Mouse (Mus musculus) c-Kit-positive CD71-positive TER-119-negative erythroid progenitor cells, embryonic 14.5 days (primary cell): ENCODE measurements around the gene Rnf169.

Source experiments
- DNase-seq: peaks from one replicate; pipeline ENCODE4 v3.0.0-alpha.2; 2013; ENCODE audit warnings: low read depth

Rnf169 gene

DNA sequence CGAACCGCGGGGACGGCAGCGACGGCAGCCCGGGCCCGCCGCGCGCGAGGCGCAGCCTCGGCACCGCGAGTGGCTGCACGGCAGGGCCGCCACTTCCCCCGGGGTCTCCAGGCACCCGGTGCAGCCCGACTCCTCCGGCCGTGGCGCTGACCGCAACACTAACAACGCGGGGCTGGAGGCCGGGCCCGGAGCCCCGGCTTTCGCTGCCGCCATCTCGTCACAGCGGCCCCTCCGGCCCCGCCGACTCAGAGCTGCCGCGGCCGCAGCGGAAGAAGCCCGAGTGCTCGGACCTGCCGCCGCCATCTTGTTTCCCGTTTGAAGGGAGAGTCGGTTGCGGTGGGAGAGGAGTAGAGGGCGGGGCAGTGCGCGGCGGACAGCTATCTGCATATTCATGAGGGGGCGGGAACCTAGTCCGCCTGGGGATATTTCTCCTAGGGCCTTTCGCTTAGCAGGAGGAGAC lies at the start of gene Rnf169:
Gene Rnf169 (minus strand): TSS at position 317 of the 460 bp plus-strand sequence.
- peak; percentile 83 for DNase-seq

DNA sequence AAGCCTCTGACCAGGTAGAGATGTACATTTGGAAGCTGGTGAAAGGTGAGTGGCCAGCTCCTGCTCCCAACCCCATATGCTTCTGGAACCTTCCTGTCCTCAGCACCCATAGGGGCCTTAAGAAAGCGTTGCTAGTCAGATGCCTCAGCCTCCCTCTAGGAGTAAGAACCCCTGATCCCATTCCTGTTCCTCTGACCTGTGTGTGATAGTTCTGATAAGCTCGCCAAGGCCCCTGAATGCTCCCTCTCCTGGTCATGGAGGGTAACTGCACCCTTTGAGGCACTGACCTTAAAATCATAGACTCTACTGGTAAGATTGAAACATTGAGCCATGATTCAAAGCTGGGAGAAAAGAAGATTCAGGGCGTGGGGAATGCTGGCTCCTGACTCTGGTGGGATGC lies 49.1 kb upstream of the Rnf169 start:
- DNase-seq, result peak; percentile 33

DNA sequence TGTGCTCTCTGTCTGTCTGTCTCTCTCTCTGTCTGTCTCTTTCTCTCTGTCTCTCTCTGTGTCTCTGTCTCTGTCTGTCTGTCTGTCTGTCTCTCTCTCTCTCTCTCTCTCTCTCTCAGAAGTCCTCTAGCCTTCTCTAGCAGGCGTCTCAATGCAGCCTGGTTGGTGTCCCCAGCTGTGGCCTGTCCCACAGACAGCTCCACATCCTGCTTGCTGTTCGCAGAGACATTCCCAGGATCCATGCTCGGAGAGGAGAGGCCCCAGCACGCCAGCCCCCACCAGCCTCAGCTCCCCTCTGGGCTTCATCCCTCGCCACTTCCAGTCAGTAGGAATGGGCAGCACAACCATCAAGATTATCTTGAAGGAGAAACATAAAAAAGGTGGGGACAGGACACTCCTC lies 47.1 kb upstream of the Rnf169 start:
- DNase-seq, result no peak

DNA sequence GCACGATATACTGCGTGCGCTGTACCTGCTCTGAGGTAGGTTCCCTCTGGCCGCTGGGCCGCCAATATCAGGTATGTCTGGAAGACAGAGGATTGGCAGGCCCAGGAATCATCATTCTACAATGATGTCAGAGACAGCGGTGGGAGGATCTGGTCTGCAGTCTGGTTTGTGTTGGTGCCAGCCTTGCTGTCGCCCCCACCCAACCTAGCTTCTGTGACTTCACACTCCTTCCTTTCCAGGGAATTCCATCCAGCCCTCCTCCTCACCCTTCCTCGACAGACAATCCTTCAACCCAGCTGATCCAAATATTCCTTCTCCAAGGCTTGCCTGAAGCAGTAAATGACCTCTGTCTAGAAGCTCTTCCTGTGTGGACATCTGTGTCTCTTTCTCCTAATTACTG lies 36.8 kb upstream of the Rnf169 start:
- no peak for DNase-seq

DNA sequence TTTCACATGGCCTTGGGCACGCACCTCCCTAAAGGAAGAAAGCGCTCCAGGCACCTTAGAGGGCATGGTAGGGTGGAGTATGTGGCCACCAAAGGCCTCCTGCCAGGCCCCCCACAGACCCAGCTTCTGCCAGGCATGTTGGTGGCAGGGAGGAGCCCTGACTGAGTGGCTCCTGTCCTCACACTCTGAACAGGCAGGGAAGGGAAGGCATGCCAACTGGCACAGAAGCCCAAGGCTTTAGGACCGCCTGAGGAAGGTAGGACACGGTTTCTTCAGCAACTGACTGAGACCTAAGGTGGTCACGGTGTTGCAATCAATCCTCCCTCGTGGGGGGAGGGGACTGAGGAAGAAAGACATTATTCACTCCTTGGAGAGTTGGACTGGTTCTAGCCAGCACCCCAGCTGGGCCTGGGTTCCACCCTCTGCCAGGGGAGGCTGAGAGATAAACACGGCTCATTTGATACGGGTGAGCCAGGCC lies 33.9 kb upstream of the Rnf169 start:
- DNase-seq, result no peak

DNA sequence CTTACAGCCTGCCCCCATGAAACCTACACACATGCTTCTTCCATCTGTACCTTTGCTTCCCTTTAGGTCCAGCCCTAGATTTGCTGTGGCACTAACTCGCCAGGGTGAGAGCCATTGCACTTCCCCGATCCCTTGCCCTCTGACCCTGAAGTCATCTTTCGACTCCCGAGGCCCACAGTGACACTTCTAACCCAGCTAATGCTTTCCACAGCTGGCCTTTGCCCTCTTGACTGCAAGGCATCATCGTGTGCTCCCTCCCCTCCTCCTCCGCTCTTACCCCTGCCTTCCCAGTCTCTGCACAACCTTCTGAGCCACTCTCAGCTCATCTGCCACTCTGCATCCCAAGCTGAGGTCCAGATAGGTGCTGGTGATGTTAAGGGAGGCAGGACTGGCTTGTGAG lies 32.3 kb upstream of the Rnf169 start:
- no peak for DNase-seq

DNA sequence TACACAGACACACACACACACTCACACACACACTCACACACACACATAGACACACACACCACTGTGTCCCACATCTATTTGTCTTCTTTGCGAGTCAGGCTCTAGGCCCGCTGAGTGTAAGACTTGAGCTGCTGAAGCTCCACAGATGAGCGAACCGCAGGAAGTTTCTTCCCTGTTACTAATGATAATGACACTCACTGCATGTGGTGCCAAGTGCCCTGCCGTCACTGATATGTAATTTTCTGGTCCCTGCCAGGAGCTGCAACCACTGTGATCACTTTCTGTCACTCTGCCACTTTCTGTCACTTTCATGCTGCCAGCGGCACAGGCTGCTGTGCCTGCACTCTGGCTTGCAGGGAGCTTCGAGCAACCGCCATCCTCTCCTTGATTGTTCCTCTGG lies 31.8 kb upstream of the Rnf169 start:
- DNase-seq, result no peak

DNA sequence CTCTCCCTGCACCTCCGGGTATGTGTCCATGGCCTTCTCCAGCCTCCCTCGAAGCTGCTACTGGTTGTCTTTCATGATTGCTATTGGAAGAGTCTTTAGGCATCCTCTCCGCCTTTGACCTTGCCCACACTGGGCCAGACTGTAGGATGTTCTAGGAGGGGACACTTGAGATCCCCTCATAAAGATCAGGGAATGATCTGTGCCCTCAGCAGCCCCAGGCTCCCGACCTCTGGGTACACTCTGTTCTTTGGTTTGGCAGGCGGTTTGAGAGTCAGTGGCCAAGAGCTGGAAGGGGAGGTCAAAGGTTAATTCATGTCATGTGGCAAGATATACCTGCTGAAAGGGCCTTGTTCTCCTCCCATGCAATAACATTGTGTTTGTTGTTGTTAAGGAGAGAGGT lies 30.5 kb upstream of the Rnf169 start:
- DNase-seq, result no peak

DNA sequence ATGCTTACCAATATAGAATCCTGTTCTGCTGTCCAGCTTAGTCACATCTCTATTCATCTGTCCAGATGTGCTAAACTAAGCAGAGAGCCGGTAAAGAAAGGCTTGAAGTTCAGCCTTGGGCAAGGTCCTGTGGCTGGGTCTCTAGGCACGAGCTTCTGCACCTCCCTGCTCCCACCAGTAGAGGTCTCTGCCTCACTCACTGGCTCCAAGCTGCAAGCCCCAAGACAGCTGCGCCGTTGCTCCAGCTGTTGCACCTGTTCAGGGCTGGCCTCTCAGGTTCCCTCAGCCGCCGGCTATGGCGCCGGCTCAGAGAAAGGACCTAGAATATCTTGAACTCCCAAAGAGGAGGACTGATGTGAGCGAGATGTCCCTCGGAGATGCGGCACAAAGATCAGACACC lies 29.4 kb upstream of the Rnf169 start:
- peak; percentile 39 for DNase-seq

DNA sequence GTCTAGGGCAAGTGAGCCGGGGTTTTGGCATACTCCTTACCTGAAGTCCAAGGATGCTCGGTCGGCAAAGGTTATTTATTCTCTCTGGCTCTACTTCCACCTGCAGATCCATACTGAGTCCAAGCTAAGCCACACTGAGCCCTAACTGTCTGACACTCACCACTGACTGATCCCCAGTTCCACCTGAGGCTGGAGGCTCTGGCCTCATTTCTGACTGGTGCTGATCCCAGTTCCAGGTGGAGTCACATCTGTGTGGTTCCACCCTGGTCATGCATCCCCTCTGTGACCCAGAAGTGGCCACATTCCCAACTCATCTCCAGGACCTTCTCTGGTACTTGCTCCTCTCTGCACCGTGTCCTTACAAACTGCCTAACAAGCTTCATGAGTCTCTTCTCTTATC lies 28.5 kb upstream of the Rnf169 start:
- no peak for DNase-seq

DNA sequence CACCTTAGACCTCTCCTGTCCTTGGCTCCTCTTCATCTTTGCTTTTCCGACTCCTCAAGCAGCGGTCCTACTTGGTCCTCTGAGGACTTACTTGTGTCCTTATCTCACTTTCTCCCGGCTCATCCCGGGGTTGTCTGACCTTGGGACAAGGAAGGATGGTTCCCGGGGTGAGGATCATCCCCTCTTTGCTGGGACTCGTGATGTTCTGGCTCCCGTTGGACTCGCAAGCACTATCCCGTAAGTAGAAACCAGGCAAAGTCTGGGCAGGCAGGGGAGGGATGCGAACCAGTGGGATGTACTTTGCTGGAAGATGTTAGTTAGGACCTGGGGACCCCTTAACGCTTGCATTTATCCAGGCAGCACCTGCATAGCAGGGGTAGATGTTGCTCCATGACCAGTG lies 26.2 kb upstream of the Rnf169 start:
- no peak for DNase-seq

DNA sequence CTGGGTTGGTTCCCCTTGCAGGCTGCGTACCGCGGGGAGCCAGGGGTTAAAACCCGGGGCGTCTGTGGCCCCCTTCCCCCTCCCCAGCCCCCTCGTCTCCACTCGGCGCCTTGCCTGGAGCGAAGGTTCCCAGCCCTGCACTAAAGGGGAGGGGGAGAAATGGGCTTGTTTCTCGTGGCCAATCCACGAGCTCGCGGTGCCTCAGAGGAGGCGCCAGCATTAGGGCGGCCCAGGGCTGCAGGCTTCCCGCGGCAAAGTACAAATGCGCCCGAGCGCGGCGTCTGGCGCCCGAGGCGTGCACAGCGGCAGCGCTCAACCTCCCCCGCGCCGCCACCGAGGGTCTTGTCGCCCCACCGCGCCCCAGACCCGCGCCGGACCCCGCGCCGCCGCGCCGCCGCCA lies 25.5 kb upstream of the Rnf169 start, which contains the start of gene Chrdl2:
Gene Chrdl2 (plus strand): TSS at position 383 of the 400 bp plus-strand sequence.
- DNase-seq, result no peak

DNA sequence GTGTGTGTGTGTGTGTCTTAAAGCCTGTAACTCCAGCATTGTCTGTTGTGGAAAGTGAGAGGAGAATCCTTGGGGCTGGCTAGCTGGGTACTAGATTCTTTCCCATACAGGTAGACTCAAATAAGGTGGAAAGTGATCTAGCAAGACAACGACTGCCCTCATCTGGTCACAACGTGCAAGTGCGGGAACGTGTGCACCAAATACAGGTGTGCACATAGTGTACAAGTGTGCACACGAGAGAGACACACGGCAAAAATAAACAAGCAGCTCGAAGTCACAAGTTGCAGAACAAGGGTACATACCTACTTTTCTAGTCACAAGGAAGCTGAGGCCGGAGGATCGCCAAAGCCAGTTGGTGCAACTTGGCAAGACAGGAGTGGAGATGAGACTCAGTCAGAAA lies 23.5 kb upstream of the Rnf169 start:
- DNase-seq, result no peak

DNA sequence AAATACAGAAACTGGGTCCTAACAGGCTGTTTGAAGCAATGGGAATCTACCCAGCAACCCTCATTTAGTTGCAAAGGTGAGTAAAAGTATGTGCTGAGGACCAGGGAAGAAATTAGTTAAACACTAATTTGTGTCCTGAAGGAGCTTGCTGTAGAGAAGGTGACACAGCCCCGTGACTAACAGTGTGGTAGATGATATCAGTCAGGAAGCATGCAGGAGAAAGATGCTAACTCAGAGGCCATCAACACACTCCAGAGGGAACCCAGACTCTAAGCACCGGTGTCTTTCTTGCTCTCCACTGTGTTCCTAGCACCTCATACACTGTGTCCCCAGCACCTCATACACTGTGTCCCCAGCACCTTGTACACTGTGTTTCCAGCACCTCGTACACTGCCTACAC lies 18.4 kb upstream of the Rnf169 start:
- no peak for DNase-seq

DNA sequence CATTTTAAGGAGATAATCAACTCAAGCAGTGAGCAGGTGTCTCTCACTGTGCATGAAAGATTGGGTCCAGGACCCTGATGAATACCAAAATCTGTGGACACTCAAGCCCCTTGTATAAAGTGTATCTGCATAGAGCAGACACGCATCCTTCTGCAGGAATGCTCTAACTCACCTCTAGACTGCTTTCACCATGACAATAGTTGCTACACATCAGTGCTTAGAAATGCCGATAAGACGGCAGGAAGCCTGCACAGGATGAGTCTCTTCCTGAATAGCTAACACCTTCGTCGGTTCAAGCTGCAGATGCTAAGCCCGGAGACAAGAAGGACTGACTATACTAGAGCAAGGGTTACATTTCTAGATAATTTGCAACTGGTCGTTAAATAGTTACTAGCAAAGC lies 14.9 kb upstream of the Rnf169 start:
- DNase-seq, result no peak

DNA sequence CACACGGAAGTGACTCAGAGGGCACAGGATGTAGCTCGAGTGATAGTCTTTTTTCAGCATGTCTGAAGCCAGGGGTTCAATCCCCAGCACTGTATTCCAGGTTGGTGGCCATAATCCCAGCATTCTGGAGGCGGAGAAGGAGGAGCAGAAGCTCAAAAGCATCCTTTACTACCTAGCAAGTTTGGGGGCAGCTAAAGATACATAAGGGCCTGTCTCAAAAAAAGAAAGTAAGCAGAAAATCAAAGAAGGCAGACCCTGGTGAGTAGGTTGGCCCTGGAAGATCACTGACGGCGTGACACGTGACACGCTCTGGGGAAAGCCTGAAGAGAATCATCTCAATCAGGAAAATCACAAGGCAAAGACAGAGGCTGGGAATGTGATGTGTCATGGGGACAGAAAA lies 12.9 kb upstream of the Rnf169 start:
- DNase-seq, result no peak

DNA sequence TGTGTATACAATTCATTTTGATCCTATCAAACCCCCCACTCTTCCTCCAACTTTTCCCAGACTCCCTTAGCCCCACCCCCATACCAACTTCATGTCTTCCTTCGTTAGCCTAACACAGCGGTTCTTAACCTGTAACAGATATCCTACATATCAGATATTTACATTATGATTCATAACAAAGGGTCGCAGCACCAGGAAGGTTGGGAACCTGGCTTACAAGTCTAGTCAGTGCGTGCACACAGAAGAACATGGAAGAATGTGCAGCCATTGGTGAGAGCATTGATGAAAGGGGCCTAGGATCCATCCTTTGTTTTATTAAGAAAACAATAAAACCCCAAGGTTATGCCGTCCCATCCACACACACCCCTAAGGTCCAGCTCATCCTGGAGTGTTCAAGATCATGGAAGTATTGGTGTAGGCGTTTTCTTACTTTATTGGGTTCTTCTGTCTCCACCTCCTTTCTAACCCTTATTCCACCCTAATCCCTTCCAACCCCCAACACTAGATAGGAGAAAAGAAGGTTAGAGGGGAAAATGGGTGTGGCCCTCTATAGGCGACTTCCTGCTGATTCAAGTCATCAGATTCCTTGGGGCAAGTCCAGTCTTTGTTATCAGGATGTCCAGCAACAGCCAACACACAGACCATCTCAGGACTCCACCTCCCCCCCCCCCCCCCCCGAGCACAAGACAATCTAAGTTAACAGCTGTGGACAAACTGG lies 10.9 kb upstream of the Rnf169 start:
- no peak for DNase-seq

DNA sequence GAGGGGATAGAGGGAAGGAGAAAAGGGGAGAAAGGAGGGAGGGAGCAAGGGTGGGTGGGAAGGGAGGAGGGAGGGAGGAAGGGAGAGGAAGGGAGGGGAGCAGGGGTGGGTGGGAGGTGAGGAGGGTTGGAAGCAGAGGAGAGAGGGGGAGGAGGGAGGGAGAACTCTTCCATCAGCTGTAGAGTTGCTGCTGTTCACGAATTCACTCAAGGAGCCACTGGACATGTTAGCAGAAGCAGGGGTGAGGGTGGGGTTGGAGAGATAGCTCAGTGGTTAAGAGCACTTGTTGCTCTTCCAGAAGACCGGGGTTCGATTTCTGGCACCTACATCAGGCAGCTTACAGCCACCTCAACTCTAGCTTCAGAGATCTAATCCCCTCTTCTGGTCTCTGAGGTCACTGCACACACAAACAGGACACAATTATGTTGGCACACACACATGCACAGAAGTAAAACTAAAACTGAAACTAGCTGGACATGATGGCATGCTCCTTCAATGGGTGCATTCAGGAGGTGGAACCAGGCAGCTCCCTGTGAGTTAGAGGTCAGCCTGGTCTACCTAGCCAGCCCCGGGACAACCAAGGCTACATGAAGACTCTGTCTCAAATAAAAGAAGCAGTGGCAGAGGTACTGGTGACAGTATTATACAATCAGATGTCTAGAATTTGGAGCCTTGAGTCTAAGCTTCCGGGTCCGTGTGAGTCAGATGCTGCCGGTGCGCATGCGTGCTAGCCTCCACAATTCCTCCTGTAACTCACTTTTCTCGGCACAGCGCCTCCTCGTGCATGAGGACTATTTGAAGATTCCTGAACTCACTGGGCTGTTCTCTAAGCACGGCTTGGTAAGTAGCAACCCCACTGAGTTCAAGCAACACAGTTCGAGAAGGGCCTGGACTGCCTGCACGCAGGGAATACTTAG lies 9.9 kb upstream of the Rnf169 start:
- DNase-seq, result no peak

DNA sequence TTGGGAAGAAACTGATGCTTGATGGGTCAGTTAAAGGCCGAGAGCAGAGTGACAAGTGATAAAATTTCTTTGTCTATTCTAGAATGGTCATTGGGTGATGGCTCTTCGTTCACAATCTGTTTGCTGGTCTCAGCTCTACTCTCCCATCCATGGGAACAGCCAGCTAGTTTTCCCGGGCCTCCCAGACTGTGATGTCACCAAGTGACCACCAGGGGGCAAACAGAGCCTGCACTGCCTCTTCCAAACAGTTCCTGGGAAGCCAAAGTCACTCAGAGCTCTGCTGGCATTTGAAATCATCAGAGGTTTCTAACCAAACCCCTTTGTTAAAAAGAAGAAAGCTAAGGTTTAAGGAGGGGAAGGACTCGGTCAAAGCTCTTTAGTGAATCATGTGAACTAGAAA lies 8.5 kb upstream of the Rnf169 start:
- no peak for DNase-seq

DNA sequence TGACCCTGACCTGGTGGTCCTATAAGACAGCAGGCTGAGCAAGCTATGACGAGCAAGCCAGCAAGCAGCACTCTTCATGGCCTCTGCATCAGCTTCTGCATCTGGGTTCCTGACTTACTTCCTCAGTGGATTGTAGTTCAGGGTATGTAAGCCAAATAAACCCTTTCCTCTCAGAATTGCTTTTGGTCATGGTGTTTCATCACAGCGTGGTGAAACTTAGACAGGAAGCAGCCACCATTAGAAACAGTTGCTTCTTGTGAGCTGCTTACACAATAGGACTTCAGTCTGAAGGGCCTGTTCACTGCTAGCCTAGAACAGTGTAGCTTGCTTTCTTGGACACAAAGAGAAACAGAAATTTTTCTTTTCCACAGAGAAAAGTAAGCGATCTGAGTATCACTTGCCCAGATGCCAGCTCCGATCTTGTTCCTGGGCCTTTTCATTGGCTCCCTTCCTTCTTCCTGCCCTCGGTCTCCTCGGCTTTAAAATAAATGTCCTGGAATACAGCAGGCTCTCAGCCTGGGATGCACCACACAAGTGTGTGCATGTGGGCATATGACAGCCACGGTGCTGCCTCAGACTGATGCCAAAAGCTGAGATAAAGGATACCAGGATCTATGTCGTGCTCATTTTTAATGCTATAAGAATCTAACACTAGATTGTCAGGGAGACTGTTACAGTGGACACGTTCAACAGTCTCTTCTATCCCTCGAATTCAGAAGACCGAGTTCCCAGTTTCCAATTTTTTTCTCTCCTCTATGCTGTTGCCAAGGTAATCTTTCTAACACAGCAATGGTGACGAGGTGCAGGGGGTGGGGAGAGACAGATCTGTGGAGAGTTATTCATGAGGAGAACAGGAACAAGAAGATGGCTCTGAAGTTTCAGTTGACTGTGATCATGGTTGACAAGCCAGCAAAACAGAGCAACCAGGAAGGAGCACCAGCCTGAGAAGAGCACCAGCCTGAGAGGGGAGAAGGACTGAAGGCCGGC lies 2.3 kb upstream of the Rnf169 start:
- no peak for DNase-seq

DNA sequence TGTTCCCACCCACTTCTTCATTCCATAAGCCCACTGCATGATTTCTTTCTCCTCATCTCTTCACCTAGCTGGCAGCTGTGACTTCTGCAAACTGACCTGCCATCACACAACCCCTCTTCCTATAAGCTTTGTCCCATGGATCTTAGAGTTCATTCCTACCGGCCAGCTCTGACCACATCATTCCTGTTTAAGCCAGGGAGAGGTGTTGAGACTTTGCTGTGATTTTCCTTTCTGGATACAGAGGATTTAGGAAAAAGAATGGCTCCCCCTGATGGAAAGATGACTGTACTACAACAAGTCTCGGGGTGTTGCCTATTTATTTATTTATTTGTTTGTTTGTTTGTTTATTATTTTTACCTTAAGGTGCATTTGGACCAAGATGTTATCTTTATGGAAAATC lies 1.1 kb upstream of the Rnf169 start:
- DNase-seq, result no peak

DNA sequence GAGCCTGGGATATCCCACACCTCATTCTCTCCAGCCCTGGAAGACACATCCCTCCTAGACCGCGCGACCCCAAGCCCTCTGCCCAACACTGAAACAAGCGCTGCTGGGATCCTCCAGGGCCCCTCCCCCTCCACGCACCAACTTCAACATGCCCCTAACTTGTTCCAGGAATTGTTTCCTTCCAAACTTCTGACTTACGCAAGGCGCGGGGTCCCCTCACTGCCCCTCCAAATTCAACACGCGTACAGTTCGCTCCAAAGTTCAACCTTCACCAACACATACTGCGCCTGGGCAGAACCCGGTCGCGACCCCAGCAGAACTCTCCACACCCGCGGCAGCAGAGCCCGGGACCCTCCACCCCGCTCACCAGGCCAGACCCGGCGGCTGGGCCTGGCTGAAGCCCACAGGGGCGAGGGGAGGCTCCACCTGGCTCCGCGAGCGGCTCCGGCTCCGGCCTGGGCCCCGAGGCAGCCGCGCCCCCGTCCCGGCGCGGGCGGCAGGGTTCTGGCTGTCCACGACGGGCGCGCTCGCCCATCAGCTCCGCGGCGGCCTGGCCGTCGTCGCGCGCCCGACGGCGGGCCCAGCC lies 609 bp downstream of the Rnf169 start:
- DNase-seq, result no peak
